Mouse (Mus musculus) ES-Bruce4 (cell line): Measurements from ENCODE around the gene Ano6. TPM values are rescaled to one million over a fixed set of nuclear protein-coding genes. Genes with fewer than 3 reads are reported as not detected.
A peak's percentile ranks its signal among the peaks of the same experiment; 100 is the strongest.

Source experiments
- H3K27ac ChIP-seq: 2 replicates; pipeline ENCODE4 v1.5.1; 2012; ENCODE audit warnings: low read length, inconsistent platforms; ENCODE audit not compliant: insufficient read depth
- H3K27me3 ChIP-seq: 2 replicates; pipeline ENCODE4 v1.6.1; 2012; ENCODE audit warnings: mild to moderate bottlenecking, low read length, inconsistent platforms; ENCODE audit not compliant: control insufficient read depth, poor library complexity, insufficient read depth, severe bottlenecking
- H3K36me3 ChIP-seq: 2 replicates; pipeline ENCODE4 v1.6.1; 2012; ENCODE audit warnings: inconsistent platforms, mild to moderate bottlenecking, low read length, moderate library complexity; ENCODE audit not compliant: control insufficient read depth, poor library complexity, insufficient read depth, severe bottlenecking
- H3K4me1 ChIP-seq: one replicate; pipeline ENCODE4 v1.8.1; 2011; ENCODE audit warnings: low read length; ENCODE audit not compliant: control insufficient read depth, insufficient read depth
- H3K4me3 ChIP-seq: 2 replicates; pipeline ENCODE4 v1.5.1; 2011; ENCODE audit warnings: low read depth, mild to moderate bottlenecking, low read length
- H3K9ac ChIP-seq: 2 replicates; pipeline ENCODE4 v1.6.1; 2012; ENCODE audit warnings: low read depth, mild to moderate bottlenecking, inconsistent platforms; ENCODE audit not compliant: poor library complexity, severe bottlenecking
- H3K9me3 ChIP-seq: replicated peaks from 2 replicates; pipeline ENCODE4 v1.6.1; 2012; ENCODE audit warnings: mild to moderate bottlenecking, low read length, inconsistent platforms; ENCODE audit not compliant: control insufficient read depth, poor library complexity, insufficient read depth, severe bottlenecking
- CTCF ChIP-seq: IDR thresholded peaks from one replicate; pipeline ENCODE4 v1.8.1; 2011; ENCODE audit warnings: low read depth, low read length
- EP300 ChIP-seq: IDR thresholded peaks from 2 replicates; pipeline ENCODE4 v1.6.1; 2011; ENCODE audit warnings: low read depth, low read length; ENCODE audit not compliant: insufficient read depth
- POLR2A ChIP-seq: IDR thresholded peaks from one replicate; pipeline ENCODE4 v1.8.1; 2011; ENCODE audit warnings: low read length; ENCODE audit not compliant: insufficient read depth
- polyA plus RNA-seq: library from polyadenylated mRNA; stranded (reverse); fragments of >200 nt; gene quantifications from 2 replicates; pipeline ENCODE4 v1.2.4, GENCODE M21; 2011; ENCODE audit warnings: low read depth; ENCODE audit not compliant: missing spikeins, insufficient read depth, insufficient read length

Gene Ano6
- polyA plus RNA-seq, 1 experiment, result 42.5 TPM

DNA sequence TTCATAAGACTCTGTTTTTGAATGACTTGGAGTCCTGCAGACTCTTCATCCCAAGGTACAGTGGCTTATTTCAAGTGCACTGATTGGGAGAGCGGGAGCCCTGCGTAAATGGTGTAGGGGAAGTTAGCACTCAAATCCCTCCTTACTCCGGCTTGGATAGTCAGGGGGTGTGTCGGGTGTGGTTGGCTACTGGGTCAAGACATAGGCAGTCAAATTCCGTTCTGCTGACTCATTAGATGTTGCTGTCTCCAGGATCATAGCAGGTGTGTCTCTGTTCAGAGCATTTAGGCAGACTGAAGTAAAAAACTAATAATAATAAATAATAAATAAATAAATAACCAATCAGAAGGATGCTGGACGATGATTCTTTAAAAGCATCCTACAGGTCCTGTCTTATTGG is 27.2 kb upstream of the Ano6 start:
- Histone ChIP-seq H3K27ac (no peak overlapping the region), H3K9ac (no peak overlapping the region), H3K4me1 (no peaks in the 10 kb centered on the region), H3K27me3 (no peaks in the 10 kb centered on the region), H3K9me3 (no peaks in the 10 kb centered on the region), H3K36me3 (no peaks in the 10 kb centered on the region), H3K4me3 (no peak overlapping the region)
- TF ChIP-seq CTCF (no peak), EP300 (no peak), POLR2A (no peak)

DNA sequence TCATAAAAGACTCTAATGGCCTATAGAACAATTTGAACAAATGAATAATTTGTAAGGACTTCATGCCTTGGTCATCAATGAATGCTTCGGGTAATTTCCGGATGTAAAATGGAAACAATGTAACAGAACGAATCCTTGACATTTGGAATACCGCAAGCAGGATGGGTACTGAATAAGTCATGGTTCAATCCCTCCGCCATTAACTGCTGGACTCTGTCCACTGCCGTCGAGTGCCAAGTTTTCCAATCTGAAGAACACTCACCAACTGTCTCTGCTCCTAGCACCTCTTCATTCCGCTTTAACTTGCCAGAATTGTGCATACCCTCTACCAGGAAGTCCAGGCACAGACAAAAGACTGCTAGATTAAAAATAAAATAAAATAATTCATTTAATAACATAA is 25.4 kb upstream of the Ano6 start:
- no peaks in the 10 kb centered on the region for H3K36me3 ChIP-seq
- H3K9me3 ChIP-seq, result no peaks in the 10 kb centered on the region
- TF ChIP-seq POLR2A (no peak), CTCF (no peak), EP300 (no peak)

DNA sequence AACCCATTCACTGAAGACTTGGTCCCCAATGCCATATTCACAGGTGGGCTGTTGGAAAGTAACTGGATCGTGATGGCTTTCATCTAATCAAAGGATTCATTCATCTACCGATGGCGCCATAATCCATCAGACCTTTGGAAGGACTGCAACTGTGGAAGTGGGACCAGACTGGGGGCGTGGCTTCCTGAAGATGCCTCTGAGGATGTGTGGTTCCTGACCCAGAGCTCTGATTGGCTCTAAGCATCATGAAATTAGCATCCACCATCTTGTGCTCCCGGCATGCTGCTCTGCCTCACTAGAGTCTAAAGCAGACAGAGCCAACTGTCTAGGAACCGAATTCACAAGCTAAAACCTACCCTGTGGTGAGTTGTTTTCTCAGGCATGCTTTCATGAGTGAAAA is 24.7 kb upstream of the Ano6 start:
- H3K27ac ChIP-seq, result no peak overlapping the region
- no peak for TF ChIP-seq CTCF
- no peak for TF ChIP-seq EP300
- no peak for TF ChIP-seq POLR2A
- no peak overlapping the region for H3K4me3 ChIP-seq
- H3K9ac ChIP-seq, result no peak overlapping the region
- no peaks in the 10 kb centered on the region for H3K9me3 ChIP-seq
- no peaks in the 10 kb centered on the region for H3K36me3 ChIP-seq
- no peaks in the 10 kb centered on the region for H3K27me3 ChIP-seq
- H3K4me1 ChIP-seq, result no peaks in the 10 kb centered on the region

More for the DNA sequence above, 25.4 kb upstream of the Ano6 start:
- no peak overlapping the region for H3K9ac ChIP-seq
- H3K4me3 ChIP-seq, result no peak overlapping the region
- H3K27ac ChIP-seq, result no peak overlapping the region
- H3K27me3 ChIP-seq, result no peaks in the 10 kb centered on the region
- H3K4me1 ChIP-seq, result no peaks in the 10 kb centered on the region

DNA sequence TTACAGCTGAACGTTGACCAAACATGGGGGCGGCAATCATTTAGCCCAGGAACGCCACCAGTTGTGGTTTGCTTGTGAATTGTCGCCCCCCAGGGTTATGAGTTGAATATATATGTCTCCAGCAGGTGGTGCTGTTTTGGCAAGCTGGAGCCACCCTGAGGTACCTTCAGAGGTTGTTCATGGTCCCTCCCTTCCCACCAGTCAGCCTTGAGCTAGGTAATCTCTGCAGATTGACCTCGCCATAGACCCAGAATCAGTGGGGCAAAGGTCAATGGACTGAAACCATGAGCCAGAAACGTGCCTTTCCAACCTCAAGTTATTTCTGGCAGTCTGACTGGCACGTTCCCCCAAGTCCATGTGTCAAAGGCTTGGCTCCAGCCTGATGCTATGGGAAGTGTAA is 22.8 kb upstream of the Ano6 start:
- Histone ChIP-seq H3K27me3 (no peaks in the 10 kb centered on the region), H3K9me3 (no peaks in the 10 kb centered on the region), H3K4me1 (no peaks in the 10 kb centered on the region), H3K36me3 (no peaks in the 10 kb centered on the region), H3K4me3 (no peak overlapping the region), H3K27ac (no peak overlapping the region), H3K9ac (no peak overlapping the region)
- TF ChIP-seq EP300, result no peak
- peak; percentile 59 for TF ChIP-seq CTCF

DNA sequence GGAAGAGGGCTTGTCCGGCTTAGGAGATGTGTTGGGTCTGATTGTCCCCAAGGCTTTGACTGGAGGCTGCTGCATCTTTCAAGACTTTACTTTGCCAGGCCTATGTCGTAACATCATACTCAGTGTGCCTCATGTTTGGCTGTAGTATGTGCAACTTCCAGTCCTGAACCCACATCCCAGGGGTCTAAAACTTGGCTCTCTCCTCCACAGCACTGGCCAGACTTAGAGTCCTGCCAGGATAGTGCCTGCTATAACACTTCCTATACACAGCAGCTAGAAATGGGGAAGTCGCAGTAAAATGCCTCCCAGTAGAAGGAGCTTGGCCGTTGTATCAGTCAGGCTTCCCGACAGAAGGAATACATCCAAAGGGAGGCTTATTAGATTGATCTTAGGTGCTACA is 21.9 kb upstream of the Ano6 start:
- Histone ChIP-seq H3K4me1 (no peaks in the 10 kb centered on the region), H3K27me3 (no peaks in the 10 kb centered on the region), H3K36me3 (no peaks in the 10 kb centered on the region), H3K4me3 (no peak overlapping the region), H3K9me3 (no peaks in the 10 kb centered on the region), H3K27ac (no peak overlapping the region), H3K9ac (no peak overlapping the region)
- TF ChIP-seq CTCF (no peak), POLR2A (no peak), EP300 (no peak)

DNA sequence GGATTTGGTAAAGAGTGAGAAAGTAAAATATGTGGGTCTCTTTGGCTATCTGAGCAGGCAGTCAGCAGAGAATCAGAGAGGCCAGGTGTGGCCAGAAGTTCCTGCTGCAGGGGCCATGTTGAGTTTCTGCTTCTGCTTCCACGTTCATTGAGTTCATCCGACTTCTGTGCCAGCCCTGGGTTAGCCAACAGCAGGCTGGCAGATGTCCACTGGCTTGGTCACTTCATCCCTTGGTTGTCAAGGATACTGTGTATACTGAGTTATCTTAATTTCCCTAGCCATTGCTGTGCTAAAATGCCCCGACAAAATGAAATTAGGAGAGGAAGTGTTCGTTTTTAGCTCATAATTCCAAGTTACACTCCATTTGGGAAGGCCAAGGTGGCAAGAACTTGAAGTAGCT is 21.1 kb upstream of the Ano6 start:
- TF ChIP-seq CTCF, result no peak
- no peak for TF ChIP-seq POLR2A
- TF ChIP-seq EP300, result no peak
- H3K9me3 ChIP-seq, result no peaks in the 10 kb centered on the region
- H3K4me3 ChIP-seq, result no peak overlapping the region

More for the DNA sequence above, 21.1 kb upstream of the Ano6 start:
- H3K9ac ChIP-seq, result no peak overlapping the region
- no peak overlapping the region for H3K27ac ChIP-seq
- no peaks in the 10 kb centered on the region for H3K36me3 ChIP-seq
- no peaks in the 10 kb centered on the region for H3K27me3 ChIP-seq
- no peaks in the 10 kb centered on the region for H3K4me1 ChIP-seq
